Mouse (Mus musculus): Measurements from ENCODE around the gene Gltp. TPM values are rescaled to one million over a fixed set of nuclear protein-coding genes. Genes with fewer than 3 reads are reported as not detected.

Gene Gltp
- 26.9 and 30.8 TPM in 2 replicates for polyA plus RNA-seq (2014; fragmentation: Nextera tagmentation; extraction: Ambion mirVana)

- Histone ChIP-seq H3K4me1 (ENCODE audit: control insufficient read depth, insufficient read depth, low read length) (peaks cover 11% of the 10 kb centered on the region), H3K9me3 (ENCODE audit: control insufficient read depth, low read length) (no peaks in the 10 kb centered on the region), H3K4me3 (ENCODE audit: low read depth, low read length) (peak within 1 kb of the TSS; percentile 77), H3K9ac (replicated peaks; ENCODE audit: low read depth, low read length) (peak within 1 kb of the TSS; percentile 84), H3K36me3 (ENCODE audit: control insufficient read depth, insufficient read depth, low read length) (no peaks in the 10 kb centered on the region), H3K27ac (ENCODE audit: low read depth, low read length) (no peak within 1 kb of the TSS), H3K27me3 (ENCODE audit: control insufficient read depth, insufficient read depth, low read length) (no peaks in the 10 kb centered on the region), H3K4me2 (ENCODE audit: low read depth, low read length) (peak within 1 kb of the TSS; percentile 87)
- WGBS, result 5% methylated on average over 64 of the region's 75 CpGs
- ATAC-seq (ENCODE audit: low read depth), result peak; percentile 97
These were observed at the start of gene Gltp for GRCm38 (mm10) chr5:114690633-114691567. TSS of gene Gltp (minus strand) at chr5:114690984.

- Histone ChIP-seq H3K27me3 (ENCODE audit: control insufficient read depth, insufficient read depth, low read length) (no peaks in the 10 kb centered on the region), H3K4me3 (ENCODE audit: low read depth, low read length) (no peak overlapping the region), H3K9ac (replicated peaks; ENCODE audit: low read depth, low read length) (no peak overlapping the region), H3K27ac (ENCODE audit: low read depth, low read length) (no peak overlapping the region), H3K36me3 (ENCODE audit: control insufficient read depth, insufficient read depth, low read length) (peaks cover 74% of the 10 kb centered on the region), H3K9me3 (ENCODE audit: control insufficient read depth, low read length) (no peaks in the 10 kb centered on the region), H3K4me1 (ENCODE audit: control insufficient read depth, insufficient read depth, low read length) (no peaks in the 10 kb centered on the region), H3K4me2 (ENCODE audit: low read depth, low read length) (no peak overlapping the region)
- no peak for ATAC-seq (ENCODE audit: low read depth)
- WGBS, result 90% methylated on average over 12 of the region's 12 CpGs
These were observed 48.0 kb upstream of the Gltp start for GRCm38 (mm10) chr5:114738707-114739241.

DNA sequence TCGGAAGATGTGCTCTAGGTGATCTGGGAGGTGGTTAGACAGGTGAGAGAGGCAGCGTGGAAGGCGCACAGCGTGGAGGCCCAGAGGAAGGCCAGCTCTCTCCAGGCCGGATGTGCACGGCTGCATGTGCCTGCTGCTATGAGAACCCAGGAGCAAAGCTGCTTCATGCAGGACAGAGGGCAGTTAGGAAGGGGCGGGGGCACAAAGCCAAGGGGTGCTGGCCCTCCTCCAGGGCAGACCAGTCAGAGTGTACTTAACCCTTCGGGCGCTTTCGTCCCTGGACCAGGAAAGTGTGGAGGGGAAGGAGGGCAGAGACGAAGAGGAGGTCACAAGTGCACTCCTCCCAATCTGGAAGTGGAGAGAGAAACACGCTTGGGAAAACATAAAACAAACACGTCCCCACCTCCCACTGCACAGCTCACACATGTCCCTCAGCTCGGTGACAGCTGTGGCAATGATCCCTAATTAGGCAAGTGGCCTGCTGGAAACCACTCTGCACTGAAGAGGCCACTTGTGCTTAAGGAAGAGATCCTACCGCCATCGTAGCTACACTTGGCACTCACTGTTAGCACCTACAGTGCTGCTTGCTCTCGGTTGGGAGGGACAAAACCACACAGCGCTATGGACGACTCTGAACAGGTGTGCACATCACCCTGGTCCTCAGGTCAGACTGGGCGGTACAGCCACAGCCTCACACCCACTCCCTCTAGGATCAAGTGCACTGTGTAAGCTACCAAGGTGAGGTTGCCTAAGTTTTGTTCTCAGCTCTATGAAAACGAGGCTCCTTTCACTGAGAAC lies 46.5 kb upstream of the Gltp start:
- Histone ChIP-seq H3K27ac (ENCODE audit: low read depth, low read length) (no peak overlapping the region), H3K4me3 (ENCODE audit: low read depth, low read length) (no peak overlapping the region), H3K4me1 (ENCODE audit: control insufficient read depth, insufficient read depth, low read length) (no peaks in the 10 kb centered on the region), H3K9ac (replicated peaks; ENCODE audit: low read depth, low read length) (no peak overlapping the region), H3K36me3 (ENCODE audit: control insufficient read depth, insufficient read depth, low read length) (peaks cover 73% of the 10 kb centered on the region), H3K27me3 (ENCODE audit: control insufficient read depth, insufficient read depth, low read length) (no peaks in the 10 kb centered on the region), H3K4me2 (ENCODE audit: low read depth, low read length) (no peak overlapping the region), H3K9me3 (ENCODE audit: control insufficient read depth, low read length) (no peaks in the 10 kb centered on the region)
- WGBS, result 87% methylated on average over 21 of the region's 21 CpGs
- ATAC-seq (ENCODE audit: low read depth), result no peak

GRCm38 (mm10) chr5:114733606-114734005 lies 42.8 kb upstream of the Gltp start:
- 84% methylated on average over 15 of the region's 15 CpGs for WGBS
- no peak for ATAC-seq (ENCODE audit: low read depth)
- no peaks in the 10 kb centered on the region for H3K27me3 ChIP-seq (ENCODE audit: control insufficient read depth, insufficient read depth, low read length)

DNA sequence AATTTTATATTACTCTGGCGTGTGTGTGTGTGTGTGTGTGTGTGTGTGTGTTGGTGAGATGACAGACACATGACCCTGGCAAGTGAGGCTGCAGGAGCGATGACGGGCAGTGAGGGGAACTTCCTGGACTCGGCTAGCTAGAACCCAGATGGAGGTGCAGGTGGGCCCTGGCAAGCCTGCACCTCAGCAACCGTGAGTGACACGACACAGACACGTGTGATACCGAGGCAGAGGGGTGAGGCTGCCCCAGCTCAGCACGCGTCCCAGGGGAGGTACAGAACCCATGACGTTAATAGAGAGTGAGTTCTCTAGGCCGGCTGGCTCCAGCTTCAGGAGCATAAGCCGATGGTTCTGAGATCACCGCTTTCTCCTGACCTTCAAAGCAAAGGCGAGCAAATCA lies 41.2 kb upstream of the Gltp start:
- Histone ChIP-seq H3K27me3 (ENCODE audit: control insufficient read depth, insufficient read depth, low read length) (no peaks in the 10 kb centered on the region), H3K4me2 (ENCODE audit: low read depth, low read length) (no peak overlapping the region), H3K9me3 (ENCODE audit: control insufficient read depth, low read length) (no peaks in the 10 kb centered on the region), H3K9ac (replicated peaks; ENCODE audit: low read depth, low read length) (no peak overlapping the region), H3K4me1 (ENCODE audit: control insufficient read depth, insufficient read depth, low read length) (no peaks in the 10 kb centered on the region), H3K36me3 (ENCODE audit: control insufficient read depth, insufficient read depth, low read length) (peaks cover 72% of the 10 kb centered on the region), H3K27ac (ENCODE audit: low read depth, low read length) (no peak overlapping the region), H3K4me3 (ENCODE audit: low read depth, low read length) (no peak overlapping the region)
- WGBS, result 94% methylated on average over 15 of the region's 15 CpGs
- ATAC-seq (ENCODE audit: low read depth), result no peak

More at GRCm38 (mm10) chr5:114733606-114734005, 42.8 kb upstream of the Gltp start:
- no peak overlapping the region for H3K27ac ChIP-seq (ENCODE audit: low read depth, low read length)
- no peak overlapping the region for H3K9ac ChIP-seq (replicated peaks; ENCODE audit: low read depth, low read length)
- H3K4me1 ChIP-seq (ENCODE audit: control insufficient read depth, insufficient read depth, low read length), result no peaks in the 10 kb centered on the region
- H3K4me2 ChIP-seq (ENCODE audit: low read depth, low read length), result no peak overlapping the region
- no peak overlapping the region for H3K4me3 ChIP-seq (ENCODE audit: low read depth, low read length)
- peaks cover 75% of the 10 kb centered on the region for H3K36me3 ChIP-seq (ENCODE audit: control insufficient read depth, insufficient read depth, low read length)
- H3K9me3 ChIP-seq (ENCODE audit: control insufficient read depth, low read length), result no peaks in the 10 kb centered on the region

- Histone ChIP-seq H3K4me3 (ENCODE audit: low read depth, low read length) (no peak overlapping the region), H3K27ac (ENCODE audit: low read depth, low read length) (no peak overlapping the region), H3K27me3 (ENCODE audit: control insufficient read depth, insufficient read depth, low read length) (no peaks in the 10 kb centered on the region), H3K4me2 (ENCODE audit: low read depth, low read length) (no peak overlapping the region), H3K9ac (replicated peaks; ENCODE audit: low read depth, low read length) (no peak overlapping the region), H3K36me3 (ENCODE audit: control insufficient read depth, insufficient read depth, low read length) (peaks cover 67% of the 10 kb centered on the region), H3K9me3 (ENCODE audit: control insufficient read depth, low read length) (no peaks in the 10 kb centered on the region), H3K4me1 (ENCODE audit: control insufficient read depth, insufficient read depth, low read length) (no peaks in the 10 kb centered on the region)
- ATAC-seq (ENCODE audit: low read depth), result no peak
- whole genome bisulfite sequencing, result 69% methylated on average over 6 of the region's 6 CpGs
These were observed 40.7 kb upstream of the Gltp start for GRCm38 (mm10) chr5:114731498-114731897.

- Histone ChIP-seq H3K4me3 (ENCODE audit: low read depth, low read length) (no peak overlapping the region), H3K27ac (ENCODE audit: low read depth, low read length) (no peak overlapping the region), H3K9ac (replicated peaks; ENCODE audit: low read depth, low read length) (no peak overlapping the region), H3K36me3 (ENCODE audit: control insufficient read depth, insufficient read depth, low read length) (peaks cover 62% of the 10 kb centered on the region), H3K4me1 (ENCODE audit: control insufficient read depth, insufficient read depth, low read length) (no peaks in the 10 kb centered on the region), H3K9me3 (ENCODE audit: control insufficient read depth, low read length) (no peaks in the 10 kb centered on the region), H3K4me2 (ENCODE audit: low read depth, low read length) (no peak overlapping the region), H3K27me3 (ENCODE audit: control insufficient read depth, insufficient read depth, low read length) (no peaks in the 10 kb centered on the region)
- ATAC-seq (ENCODE audit: low read depth), result no peak
- WGBS, result 82% methylated on average over 10 of the region's 10 CpGs
These were observed 39.3 kb upstream of the Gltp start for GRCm38 (mm10) chr5:114730129-114730528.

GRCm38 (mm10) chr5:114728160-114728559 lies 37.4 kb upstream of the Gltp start:
- H3K9me3 ChIP-seq (ENCODE audit: control insufficient read depth, low read length), result no peaks in the 10 kb centered on the region
- H3K4me2 ChIP-seq (ENCODE audit: low read depth, low read length), result no peak overlapping the region
- H3K27ac ChIP-seq (ENCODE audit: low read depth, low read length), result no peak overlapping the region; the same call in 1 of the 2 replicates
- H3K9ac ChIP-seq (replicated peaks; ENCODE audit: low read depth, low read length), result no peak overlapping the region
- H3K36me3 ChIP-seq (ENCODE audit: control insufficient read depth, insufficient read depth, low read length), result peaks cover 51% of the 10 kb centered on the region
- no peak overlapping the region for H3K4me3 ChIP-seq (ENCODE audit: low read depth, low read length)
- H3K4me1 ChIP-seq (ENCODE audit: control insufficient read depth, insufficient read depth, low read length), result no peaks in the 10 kb centered on the region
- no peaks in the 10 kb centered on the region for H3K27me3 ChIP-seq (ENCODE audit: control insufficient read depth, insufficient read depth, low read length)
- no peak for ATAC-seq (ENCODE audit: low read depth)
- 92% methylated on average over 10 of the region's 10 CpGs for WGBS

Measured in neural tube, embryonic 14.5 days (tissue).